Mouse (Mus musculus) ES-Bruce4 (cell line): ENCODE results near the gene Rif1. TPM values are rescaled to one million over a fixed set of nuclear protein-coding genes. Genes with fewer than 3 reads are reported as not detected.

Experiments
- H3K27ac ChIP-seq: 2 replicates; pipeline ENCODE4 v1.5.1; 2012; ENCODE audit warnings: low read length, inconsistent platforms; ENCODE audit not compliant: insufficient read depth
- H3K27me3 ChIP-seq: 2 replicates; pipeline ENCODE4 v1.6.1; 2012; ENCODE audit warnings: mild to moderate bottlenecking, low read length, inconsistent platforms; ENCODE audit not compliant: control insufficient read depth, poor library complexity, insufficient read depth, severe bottlenecking
- H3K36me3 ChIP-seq: 2 replicates; pipeline ENCODE4 v1.6.1; 2012; ENCODE audit warnings: inconsistent platforms, mild to moderate bottlenecking, low read length, moderate library complexity; ENCODE audit not compliant: control insufficient read depth, poor library complexity, insufficient read depth, severe bottlenecking
- H3K4me1 ChIP-seq: one replicate; pipeline ENCODE4 v1.8.1; 2011; ENCODE audit warnings: low read length; ENCODE audit not compliant: control insufficient read depth, insufficient read depth
- H3K4me3 ChIP-seq: 2 replicates; pipeline ENCODE4 v1.5.1; 2011; ENCODE audit warnings: low read depth, mild to moderate bottlenecking, low read length
- H3K9ac ChIP-seq: 2 replicates; pipeline ENCODE4 v1.6.1; 2012; ENCODE audit warnings: low read depth, mild to moderate bottlenecking, inconsistent platforms; ENCODE audit not compliant: poor library complexity, severe bottlenecking
- H3K9me3 ChIP-seq: replicated peaks from 2 replicates; pipeline ENCODE4 v1.6.1; 2012; ENCODE audit warnings: mild to moderate bottlenecking, low read length, inconsistent platforms; ENCODE audit not compliant: control insufficient read depth, poor library complexity, insufficient read depth, severe bottlenecking
- CTCF ChIP-seq: IDR thresholded peaks from one replicate; pipeline ENCODE4 v1.8.1; 2011; ENCODE audit warnings: low read depth, low read length
- EP300 ChIP-seq: IDR thresholded peaks from 2 replicates; pipeline ENCODE4 v1.6.1; 2011; ENCODE audit warnings: low read depth, low read length; ENCODE audit not compliant: insufficient read depth
- POLR2A ChIP-seq: IDR thresholded peaks from one replicate; pipeline ENCODE4 v1.8.1; 2011; ENCODE audit warnings: low read length; ENCODE audit not compliant: insufficient read depth
- polyA plus RNA-seq: library from polyadenylated mRNA; stranded (reverse); fragments of >200 nt; gene quantifications from 2 replicates; pipeline ENCODE4 v1.2.4, GENCODE M21; 2011; ENCODE audit warnings: low read depth; ENCODE audit not compliant: missing spikeins, insufficient read depth, insufficient read length

The Rif1 gene
- polyA plus RNA-seq, 1 experiment = 249 TPM

- TF ChIP-seq POLR2A (no peak), EP300 (no peak)
- Histone ChIP-seq H3K27ac (no peak overlapping the region), H3K9me3 (no peaks in the 10 kb centered on the region)
These were observed 35.6 kb upstream of the Rif1 start for GRCm38 (mm10) chr2:52036929-52037595.

GRCm38 (mm10) chr2:52037882-52038281 lies 34.8 kb upstream of the Rif1 start, which contains the start of gene Tnfaip6:
Tnfaip6 (plus strand) TSS chr2:52038009.
- H3K27me3 ChIP-seq = no peaks in the 10 kb centered on the region
- peak within 1 kb of the TSS; percentile 37 for H3K4me3 ChIP-seq
- H3K9me3 ChIP-seq = no peaks in the 10 kb centered on the region
- no peaks in the 10 kb centered on the region for H3K36me3 ChIP-seq
- no peaks in the 10 kb centered on the region for H3K4me1 ChIP-seq
- TF ChIP-seq CTCF (no peak), POLR2A (no peak), EP300 (no peak)
- peak within 1 kb of the TSS; percentile 28 for H3K9ac ChIP-seq
- no peak within 1 kb of the TSS for H3K27ac ChIP-seq

More at GRCm38 (mm10) chr2:52036929-52037595, 35.6 kb upstream of the Rif1 start:
- H3K9ac ChIP-seq = no peak overlapping the region
- H3K4me3 ChIP-seq = no peak overlapping the region
- H3K4me1 ChIP-seq = no peaks in the 10 kb centered on the region
- H3K36me3 ChIP-seq = no peaks in the 10 kb centered on the region
- H3K27me3 ChIP-seq = no peaks in the 10 kb centered on the region

- Histone ChIP-seq H3K27ac (no peak overlapping the region), H3K36me3 (no peaks in the 10 kb centered on the region), H3K9me3 (no peaks in the 10 kb centered on the region), H3K27me3 (no peaks in the 10 kb centered on the region), H3K4me1 (no peaks in the 10 kb centered on the region), H3K9ac (no peak overlapping the region), H3K4me3 (no peak overlapping the region)
- TF ChIP-seq CTCF (no peak), EP300 (no peak), POLR2A (no peak)
These were observed 34.1 kb upstream of the Rif1 start for GRCm38 (mm10) chr2:52038558-52038957.

- no peaks in the 10 kb centered on the region for H3K27me3 ChIP-seq
- no peak overlapping the region for H3K9ac ChIP-seq
- H3K9me3 ChIP-seq = no peaks in the 10 kb centered on the region
- no peaks in the 10 kb centered on the region for H3K4me1 ChIP-seq
- no peak overlapping the region for H3K27ac ChIP-seq
- TF ChIP-seq POLR2A (no peak), EP300 (no peak), CTCF (no peak)
- no peaks in the 10 kb centered on the region for H3K36me3 ChIP-seq
- no peak overlapping the region for H3K4me3 ChIP-seq
These were observed 33.4 kb upstream of the Rif1 start for GRCm38 (mm10) chr2:52039083-52039801.

GRCm38 (mm10) chr2:52042132-52042531 lies 30.5 kb upstream of the Rif1 start:
- Histone ChIP-seq H3K9me3 (no peaks in the 10 kb centered on the region), H3K36me3 (no peaks in the 10 kb centered on the region), H3K4me1 (no peaks in the 10 kb centered on the region), H3K27ac (no peak overlapping the region), H3K27me3 (no peaks in the 10 kb centered on the region), H3K4me3 (no peak overlapping the region), H3K9ac (no peak overlapping the region)
- TF ChIP-seq POLR2A = no peak

- H3K27ac ChIP-seq = no peak overlapping the region
- H3K27me3 ChIP-seq = no peaks in the 10 kb centered on the region
- no peak overlapping the region for H3K9ac ChIP-seq
- H3K4me1 ChIP-seq = no peaks in the 10 kb centered on the region
- no peaks in the 10 kb centered on the region for H3K9me3 ChIP-seq
- TF ChIP-seq CTCF (no peak), EP300 (no peak), POLR2A (no peak)
- H3K36me3 ChIP-seq = no peaks in the 10 kb centered on the region
- no peak overlapping the region for H3K4me3 ChIP-seq
These were observed 29.9 kb upstream of the Rif1 start for GRCm38 (mm10) chr2:52042714-52043113.
